Mouse (Mus musculus): Measurements from ENCODE around the gene Csf1.

- TF ChIP-seq CTCF (IDR thresholded peaks at IDR 0.05; ENCODE audit: low read depth) (no peak), EP300 (optimal IDR thresholded peaks at IDR 0.05) (no peak)
Measured at GRCm38 (mm10) chr3:107761446-107761845, 1.2 kb upstream of the Csf1 start.
